Mouse (Mus musculus): Measurements from ENCODE around the gene Tpi1. TPM values are rescaled to one million over a fixed set of nuclear protein-coding genes. Genes with fewer than 3 reads are reported as not detected.
"Not testable (repeated sequence)": the region's sequence is repeated elsewhere in the genome, so short reads cannot be mapped to it uniquely, and the experiment has no call there.

Tpi1 gene
- polyA plus RNA-seq, 1 experiment from 2014 or later, result 721 TPM

- H3K9ac ChIP-seq (replicated peaks; ENCODE audit: low read length), result peak within 1 kb of the TSS; percentile 29
- H3K36me3 ChIP-seq (replicated peaks; ENCODE audit: control insufficient read depth, insufficient read depth, low read depth, low read length), result no peaks in the 10 kb centered on the region; the same call in 1 of the 2 replicates
- ATAC-seq (replicated peaks; ENCODE audit: insufficient number of reproducible peaks, low FRiP score, low TSS enrichment, low read depth) (no peak), DNase-seq (ENCODE audit: low spot score) (no peak)
- H3K4me1 ChIP-seq (ENCODE audit: control insufficient read depth, insufficient read depth, low read length), result peaks cover 6% of the 10 kb centered on the region
- H3K4me2 ChIP-seq (ENCODE audit: low read depth, low read length), result no peak within 1 kb of the TSS; the same call in 1 of the 2 replicates
- no peak within 1 kb of the TSS for H3K27ac ChIP-seq (replicated peaks; ENCODE audit: low read depth, low read length)
- no peaks in the 10 kb centered on the region for H3K9me3 ChIP-seq (replicated peaks; ENCODE audit: control insufficient read depth, low read length)
- no peaks in the 10 kb centered on the region for H3K27me3 ChIP-seq (ENCODE audit: control insufficient read depth, insufficient read depth, low read length)
- no peak within 1 kb of the TSS for H3K4me3 ChIP-seq (ENCODE audit: low read depth, low read length)
- 32% methylated on average over 15 of the region's 15 CpGs for WGBS
Observed at GRCm38 (mm10) chr6:124840241-124841167, 26.4 kb upstream of the Tpi1 start, which contains the start of gene Gnb3. Gene Gnb3, minus strand, starts transcription at chr6:124840275.

- Histone ChIP-seq H3K4me2 (ENCODE audit: low read depth, low read length) (no peak overlapping the region; the same call in 1 of the 2 replicates), H3K9ac (replicated peaks; ENCODE audit: low read length) (peak overlapping the region; percentile 29), H3K27me3 (ENCODE audit: control insufficient read depth, insufficient read depth, low read length) (no peaks in the 10 kb centered on the region), H3K4me3 (ENCODE audit: low read depth, low read length) (no peak overlapping the region), H3K4me1 (ENCODE audit: control insufficient read depth, insufficient read depth, low read length) (peaks cover 6% of the 10 kb centered on the region), H3K9me3 (replicated peaks; ENCODE audit: control insufficient read depth, low read length) (no peaks in the 10 kb centered on the region), H3K36me3 (replicated peaks; ENCODE audit: control insufficient read depth, insufficient read depth, low read depth, low read length) (no peaks in the 10 kb centered on the region; the same call in 1 of the 2 replicates), H3K27ac (replicated peaks; ENCODE audit: low read depth, low read length) (no peak overlapping the region)
- WGBS, result 6% methylated on average over 8 of the region's 8 CpGs
- peak; percentile 15; the same call in 1 of the 2 replicates for ATAC-seq (replicated peaks; ENCODE audit: insufficient number of reproducible peaks, low FRiP score, low TSS enrichment, low read depth)
- no peak for DNase-seq (ENCODE audit: low spot score)
Observed at GRCm38 (mm10) chr6:124839805-124840204, 25.7 kb upstream of the Tpi1 start.

- Histone ChIP-seq H3K4me3 (ENCODE audit: low read depth, low read length) (no peak overlapping the region), H3K27ac (replicated peaks; ENCODE audit: low read depth, low read length) (no peak overlapping the region), H3K27me3 (ENCODE audit: control insufficient read depth, insufficient read depth, low read length) (no peaks in the 10 kb centered on the region), H3K36me3 (replicated peaks; ENCODE audit: control insufficient read depth, insufficient read depth, low read depth, low read length) (no peaks in the 10 kb centered on the region; the same call in 1 of the 2 replicates), H3K9me3 (replicated peaks; ENCODE audit: control insufficient read depth, low read length) (no peaks in the 10 kb centered on the region), H3K4me1 (ENCODE audit: control insufficient read depth, insufficient read depth, low read length) (peaks cover 6% of the 10 kb centered on the region), H3K4me2 (ENCODE audit: low read depth, low read length) (no peak overlapping the region), H3K9ac (replicated peaks; ENCODE audit: low read length) (no peak overlapping the region)
- DNase-seq (ENCODE audit: low spot score), result no peak
- WGBS, result 82% methylated on average over 7 of the region's 7 CpGs
- ATAC-seq (replicated peaks; ENCODE audit: insufficient number of reproducible peaks, low FRiP score, low TSS enrichment, low read depth), result no peak
Observed at GRCm38 (mm10) chr6:124836411-124836810, 22.3 kb upstream of the Tpi1 start.

- ATAC-seq (replicated peaks; ENCODE audit: insufficient number of reproducible peaks, low FRiP score, low TSS enrichment, low read depth), result no peak
- H3K4me2 ChIP-seq (ENCODE audit: low read depth, low read length), result no peak overlapping the region
- H3K4me3 ChIP-seq (ENCODE audit: low read depth, low read length), result no peak overlapping the region
- DNase-seq (ENCODE audit: low spot score), result no peak
- no peaks in the 10 kb centered on the region for H3K27me3 ChIP-seq (ENCODE audit: control insufficient read depth, insufficient read depth, low read length)
- H3K9me3 ChIP-seq (replicated peaks; ENCODE audit: control insufficient read depth, low read length), result no peaks in the 10 kb centered on the region
- H3K9ac ChIP-seq (replicated peaks; ENCODE audit: low read length), result no peak overlapping the region; the same call in 1 of the 2 replicates
- H3K36me3 ChIP-seq (replicated peaks; ENCODE audit: control insufficient read depth, insufficient read depth, low read depth, low read length), result no peaks in the 10 kb centered on the region; the same call in 1 of the 2 replicates
- WGBS, result 34% methylated on average over 10 of the region's 10 CpGs
- H3K4me1 ChIP-seq (ENCODE audit: control insufficient read depth, insufficient read depth, low read length), result peaks cover 6% of the 10 kb centered on the region
- H3K27ac ChIP-seq (replicated peaks; ENCODE audit: low read depth, low read length), result no peak overlapping the region
Observed at GRCm38 (mm10) chr6:124835531-124835930, 21.4 kb upstream of the Tpi1 start.

GRCm38 (mm10) chr6:124834512-124835081 lies 20.5 kb upstream of the Tpi1 start:
- WGBS, result 80% methylated on average over 6 of the region's 6 CpGs
- no peak for DNase-seq (ENCODE audit: low spot score)

GRCm38 (mm10) chr6:124831649-124832048 lies 17.6 kb upstream of the Tpi1 start:
- Histone ChIP-seq H3K4me3 (ENCODE audit: low read depth, low read length) (no peak overlapping the region; the same call in 1 of the 2 replicates), H3K36me3 (replicated peaks; ENCODE audit: control insufficient read depth, insufficient read depth, low read depth, low read length) (no peaks in the 10 kb centered on the region; the same call in 1 of the 2 replicates), H3K9ac (replicated peaks; ENCODE audit: low read length) (no peak overlapping the region), H3K9me3 (replicated peaks; ENCODE audit: control insufficient read depth, low read length) (no peaks in the 10 kb centered on the region), H3K27me3 (ENCODE audit: control insufficient read depth, insufficient read depth, low read length) (no peaks in the 10 kb centered on the region), H3K27ac (replicated peaks; ENCODE audit: low read depth, low read length) (no peak overlapping the region), H3K4me1 (ENCODE audit: control insufficient read depth, insufficient read depth, low read length) (no peaks in the 10 kb centered on the region), H3K4me2 (ENCODE audit: low read depth, low read length) (no peak overlapping the region)
- 89% methylated on average over 8 of the region's 8 CpGs for WGBS
- DNase-seq (ENCODE audit: low spot score) (no peak), ATAC-seq (replicated peaks; ENCODE audit: insufficient number of reproducible peaks, low FRiP score, low TSS enrichment, low read depth) (no peak)

More at GRCm38 (mm10) chr6:124834512-124835081, 20.5 kb upstream of the Tpi1 start:
- H3K27me3 ChIP-seq (ENCODE audit: control insufficient read depth, insufficient read depth, low read length), result no peaks in the 10 kb centered on the region
- no peaks in the 10 kb centered on the region for H3K4me1 ChIP-seq (ENCODE audit: control insufficient read depth, insufficient read depth, low read length)
- no peaks in the 10 kb centered on the region; the same call in 1 of the 2 replicates for H3K36me3 ChIP-seq (replicated peaks; ENCODE audit: control insufficient read depth, insufficient read depth, low read depth, low read length)
- no peaks in the 10 kb centered on the region for H3K9me3 ChIP-seq (replicated peaks; ENCODE audit: control insufficient read depth, low read length)
- no peak overlapping the region for H3K9ac ChIP-seq (replicated peaks; ENCODE audit: low read length)
- no peak for ATAC-seq (replicated peaks; ENCODE audit: insufficient number of reproducible peaks, low FRiP score, low TSS enrichment, low read depth)
- no peak overlapping the region for H3K27ac ChIP-seq (replicated peaks; ENCODE audit: low read depth, low read length)
- no peak overlapping the region for H3K4me3 ChIP-seq (ENCODE audit: low read depth, low read length)
- H3K4me2 ChIP-seq (ENCODE audit: low read depth, low read length), result no peak overlapping the region

- H3K9ac ChIP-seq (replicated peaks; ENCODE audit: low read length); H3K9me3 ChIP-seq (replicated peaks; ENCODE audit: control insufficient read depth, low read length); H3K36me3 ChIP-seq (replicated peaks; ENCODE audit: control insufficient read depth, insufficient read depth, low read depth, low read length); H3K27ac ChIP-seq (replicated peaks; ENCODE audit: low read depth, low read length); ATAC-seq (replicated peaks; ENCODE audit: insufficient number of reproducible peaks, low FRiP score, low TSS enrichment, low read depth); DNase-seq (ENCODE audit: low spot score); H3K27me3 ChIP-seq (ENCODE audit: control insufficient read depth, insufficient read depth, low read length); H3K4me1 ChIP-seq (ENCODE audit: control insufficient read depth, insufficient read depth, low read length): not testable (repeated sequence)
- Histone ChIP-seq H3K4me2 (ENCODE audit: low read depth, low read length) (peak overlapping the region; percentile 16), H3K4me3 (ENCODE audit: low read depth, low read length) (peak overlapping the region; percentile 65; the same call in 1 of the 2 replicates)
- 90% methylated on average over 4 of the region's 4 CpGs for WGBS
Observed at GRCm38 (mm10) chr6:124831199-124831598, 17.1 kb upstream of the Tpi1 start.

Data from embryonic facial prominence, embryonic 11.5 days (tissue).